Mouse (Mus musculus) fat pad, adult 2 months (tissue): ENCODE data around the gene Wfdc6a.

Experiments
- DNase-seq: peaks from one replicate; pipeline ENCODE4 v3.0.0-alpha.2; 2011; ENCODE audit warnings: low read depth, low spot score; ENCODE audit errors: extremely low read depth

Gene Wfdc6a

DNA sequence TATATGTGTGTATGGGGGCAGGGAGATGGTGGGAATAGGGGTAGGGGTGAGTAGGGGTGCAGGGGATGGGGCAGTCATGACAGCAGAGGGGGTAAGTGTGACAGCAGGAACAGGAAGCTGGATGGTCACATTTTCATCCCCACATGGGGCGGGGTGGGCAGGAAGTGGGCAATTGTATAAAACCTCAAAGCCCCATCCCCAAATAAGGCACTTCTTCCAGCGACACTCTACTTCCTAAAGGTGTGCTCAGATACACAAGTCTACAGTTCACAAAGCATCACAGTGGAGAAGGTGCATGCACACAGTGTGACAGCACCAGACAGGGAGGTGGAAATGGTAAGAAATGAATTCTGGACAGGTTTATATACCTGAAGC is 34.4 kb downstream of the Wfdc6a start:
- DNase-seq: no peak

- no peak for DNase-seq
Measured at GRCm38 (mm10) chr2:164549963-164550894, 35.0 kb downstream of the Wfdc6a start.

- DNase-seq: no peak
Measured at GRCm38 (mm10) chr2:164549338-164549737, 35.9 kb downstream of the Wfdc6a start.

- DNase-seq: no peak
Measured at GRCm38 (mm10) chr2:164544454-164545097, 40.7 kb downstream of the Wfdc6a start.

DNA sequence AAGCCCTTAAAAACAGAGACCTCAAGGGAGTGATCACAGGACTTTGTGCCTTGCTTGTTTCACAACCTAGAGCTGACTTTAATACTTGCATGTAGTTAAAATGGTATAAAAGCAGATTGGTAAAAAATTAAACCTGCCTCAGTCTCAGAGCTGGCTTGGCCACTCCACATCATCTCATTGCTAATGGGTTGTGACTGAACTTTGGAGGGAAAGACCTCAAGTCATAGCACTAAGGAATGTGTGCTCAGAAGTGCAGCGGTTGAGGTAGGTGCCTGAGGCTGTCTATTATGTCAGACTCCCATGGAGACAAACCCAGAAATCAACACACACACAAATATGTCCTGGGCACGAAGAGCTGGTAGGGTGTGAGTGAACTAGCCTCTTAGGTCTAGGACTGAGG is 41.5 kb downstream of the Wfdc6a start:
- DNase-seq: no peak

GRCm38 (mm10) chr2:164542598-164542997 is 42.6 kb downstream of the Wfdc6a start:
- DNase-seq: no peak

- no peak for DNase-seq
Measured at GRCm38 (mm10) chr2:164542132-164542531, 43.1 kb downstream of the Wfdc6a start.

DNA sequence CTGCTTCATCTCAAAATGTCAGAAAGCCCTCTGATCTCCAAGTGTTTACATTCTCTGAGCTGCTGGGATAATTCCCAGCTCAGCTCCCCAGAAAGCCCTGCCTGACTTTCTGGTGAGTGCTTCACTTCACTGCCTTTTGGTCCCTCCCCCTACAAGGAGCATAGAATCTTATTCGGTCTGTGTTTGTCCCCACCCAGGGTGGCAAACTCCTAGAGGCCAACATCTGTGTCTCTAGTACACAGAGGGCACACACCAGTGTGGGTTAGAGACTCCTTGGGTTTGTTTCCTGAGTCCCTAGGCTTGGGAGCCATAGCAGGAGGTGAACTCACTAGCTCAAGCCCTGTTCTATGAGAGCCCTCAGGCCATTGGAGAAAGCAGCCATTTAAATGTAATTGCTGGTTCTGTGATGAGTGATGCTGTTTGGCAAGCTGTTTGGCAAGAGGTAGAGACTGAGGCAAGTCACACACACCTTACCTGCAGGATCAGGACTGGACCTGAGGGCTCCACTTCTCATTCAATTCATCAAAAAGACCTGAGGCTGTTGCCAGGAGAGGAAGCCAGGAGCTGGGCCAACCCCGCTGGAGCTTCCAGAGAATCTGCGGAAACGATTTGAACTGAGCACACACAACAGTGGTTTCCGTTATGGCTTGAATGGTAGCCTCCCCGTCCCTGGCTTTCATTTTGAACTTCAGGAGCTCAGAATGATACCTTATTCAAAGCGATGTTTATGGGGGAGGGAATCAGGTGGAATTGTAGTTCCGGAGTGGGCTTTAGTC is 44.4 kb downstream of the Wfdc6a start:
- DNase-seq: no peak

DNA sequence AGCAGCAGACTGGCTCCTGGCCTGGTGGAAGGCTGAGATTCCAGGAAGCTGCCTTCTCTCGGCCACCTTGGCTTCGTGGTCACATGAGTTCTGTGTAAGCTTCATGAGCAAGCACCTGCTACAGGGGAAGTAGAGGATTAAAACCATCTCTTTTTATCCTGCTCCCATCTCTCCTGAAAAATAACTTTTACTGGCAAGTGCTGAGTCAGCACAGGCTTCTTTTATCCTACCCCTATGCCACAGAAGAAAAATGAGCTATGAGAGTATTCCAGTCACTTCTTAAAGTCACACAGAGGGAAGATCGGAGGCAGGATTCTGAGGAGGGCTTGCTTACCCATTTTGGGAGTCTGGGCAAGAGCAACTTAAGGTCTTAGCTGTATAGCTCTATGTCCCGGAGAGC is 48.2 kb downstream of the Wfdc6a start:
- no peak for DNase-seq

DNA sequence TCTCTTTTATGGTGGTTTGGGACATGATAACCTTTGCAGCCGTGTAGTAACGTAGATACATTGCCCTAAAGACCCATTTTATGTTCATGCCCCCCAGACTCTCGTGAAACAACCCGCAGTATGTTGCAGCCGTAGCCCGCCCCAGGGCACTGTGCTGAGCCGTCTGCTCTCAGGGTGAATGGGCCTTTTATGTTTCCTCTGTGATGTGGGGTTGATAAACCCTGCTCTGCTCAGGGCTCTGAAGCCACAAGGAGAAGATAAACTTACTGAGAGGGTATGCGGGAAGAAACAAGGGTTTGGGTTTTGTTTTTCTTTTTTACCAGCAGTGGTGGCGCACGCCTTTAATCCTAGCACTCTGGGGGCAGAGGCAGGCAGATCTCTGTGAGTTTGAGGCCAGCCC is 50.9 kb downstream of the Wfdc6a start:
- no peak for DNase-seq

DNA sequence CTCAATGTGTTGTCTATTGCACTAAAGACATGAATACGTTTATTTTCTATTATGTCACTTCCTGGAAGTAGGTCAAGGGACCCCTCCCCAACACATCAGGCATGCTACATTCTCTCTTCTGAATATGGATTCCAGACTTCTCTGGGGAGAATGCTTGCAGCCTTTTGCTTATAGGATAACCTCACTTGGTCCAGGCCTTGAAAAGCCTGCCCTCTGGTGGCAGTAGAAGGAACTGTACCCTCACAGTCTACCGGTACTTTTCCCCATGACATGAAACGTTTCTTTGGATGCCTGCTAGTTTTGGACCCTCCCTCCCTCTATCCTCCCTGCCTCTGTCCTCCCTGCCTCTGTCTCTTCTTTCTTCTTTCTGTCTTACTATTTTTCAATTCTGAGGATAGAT is 54.1 kb downstream of the Wfdc6a start:
- no peak for DNase-seq
